Mouse (Mus musculus): ENCODE data around the gene Atxn1.
A peak's percentile ranks its signal among the peaks of the same experiment; 100 is the strongest.

Atxn1 gene

GRCm38 (mm10) chr13:45964853-45965593, at the start of gene Atxn1:
Gene Atxn1, minus strand, starts transcription at chr13:45965008.
- peak; percentile 41 for ATAC-seq (ENCODE audit: low TSS enrichment)

GRCm38 (mm10) chr13:46011232-46011631, 46.4 kb upstream of the Atxn1 start:
- ATAC-seq (ENCODE audit: low TSS enrichment) = no peak

- ATAC-seq (ENCODE audit: low TSS enrichment) = no peak
These were observed 45.3 kb upstream of the Atxn1 start for GRCm38 (mm10) chr13:46010075-46010474.

GRCm38 (mm10) chr13:46008831-46009666, 44.2 kb upstream of the Atxn1 start:
- peak; percentile 29 for ATAC-seq (ENCODE audit: low TSS enrichment)

DNA sequence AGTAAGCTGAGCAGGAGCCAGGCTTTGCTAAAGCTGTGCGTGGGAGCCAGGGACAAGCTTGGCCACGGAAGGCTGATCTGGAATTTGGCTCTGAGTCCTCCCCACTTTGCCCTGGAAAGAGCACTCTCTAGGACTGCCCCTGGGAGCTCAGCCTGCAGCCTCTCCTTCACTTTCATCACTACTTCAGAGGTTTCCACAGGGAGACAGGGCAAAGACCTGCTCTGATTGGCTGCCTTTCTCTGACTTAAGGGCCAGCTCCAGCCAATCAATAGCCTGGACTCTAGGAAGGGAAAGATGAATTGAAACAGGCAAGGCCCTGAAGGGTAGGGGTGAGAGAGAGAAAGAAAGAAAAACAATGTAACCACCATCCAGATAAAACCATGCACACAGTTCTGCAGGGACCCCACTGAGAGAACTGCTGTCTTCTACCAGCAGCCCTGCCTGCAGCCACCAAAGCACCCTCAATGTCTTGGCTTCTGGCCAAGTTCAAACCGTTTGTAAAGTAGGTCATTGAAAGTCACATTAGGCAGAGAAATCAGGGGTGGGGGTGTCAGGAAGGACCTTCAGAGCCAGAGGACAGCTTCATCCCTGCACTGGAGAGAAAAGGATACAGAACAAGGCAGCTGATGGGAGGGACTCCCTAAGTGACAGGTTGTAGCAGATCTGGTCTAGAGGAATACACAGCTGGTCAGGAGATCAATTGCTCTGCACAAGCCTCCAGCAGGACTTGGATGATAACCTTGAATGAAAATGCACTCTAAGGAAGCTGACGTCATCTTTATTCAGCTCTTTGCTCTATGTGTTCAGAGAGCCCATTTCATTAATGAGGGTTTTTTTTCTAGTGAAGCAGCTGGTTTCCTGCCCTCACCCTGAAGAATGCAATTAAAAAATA, 41.6 kb upstream of the Atxn1 start:
- ATAC-seq (ENCODE audit: low TSS enrichment) = peak; percentile 86

DNA sequence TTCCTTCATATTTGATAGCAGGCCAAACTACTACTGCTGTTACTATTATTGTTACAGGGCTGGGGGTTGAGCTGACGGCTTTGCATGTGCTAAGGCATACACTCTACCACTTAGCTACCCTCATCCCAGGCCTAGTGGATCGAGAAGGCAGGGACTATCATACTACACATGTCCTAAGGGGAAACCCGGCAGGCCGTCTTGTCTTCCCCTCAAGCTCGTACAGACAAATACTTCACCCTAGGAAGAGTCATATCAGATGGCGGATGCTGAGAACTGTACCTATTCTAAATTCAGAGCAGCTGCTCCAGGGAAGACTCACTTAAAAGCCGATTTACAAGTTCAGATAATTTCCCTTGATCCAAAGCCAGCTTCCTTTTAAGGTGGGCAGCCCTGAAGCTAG, 40.8 kb upstream of the Atxn1 start:
- ATAC-seq (ENCODE audit: low TSS enrichment) = no peak

DNA sequence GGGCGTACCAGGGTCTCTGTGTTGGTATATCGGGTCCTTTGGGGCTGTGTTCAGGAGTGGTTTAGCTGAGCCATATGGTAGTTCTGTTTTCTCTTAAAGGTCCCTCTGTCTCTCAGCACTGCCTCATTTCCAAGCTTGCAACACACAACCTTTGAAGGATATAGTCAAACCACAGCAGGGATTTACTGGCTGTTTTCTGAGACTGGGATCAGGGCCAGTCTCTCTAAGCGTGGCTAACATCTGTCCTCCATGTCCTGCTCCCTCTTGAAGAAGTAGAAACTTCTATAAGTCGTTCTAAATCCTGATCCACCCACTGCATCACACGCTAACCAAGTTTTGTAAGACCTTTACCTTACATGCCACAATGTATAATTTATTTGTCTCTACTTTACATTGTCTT, 36.5 kb upstream of the Atxn1 start:
- ATAC-seq (ENCODE audit: low TSS enrichment) = peak; percentile 31

DNA sequence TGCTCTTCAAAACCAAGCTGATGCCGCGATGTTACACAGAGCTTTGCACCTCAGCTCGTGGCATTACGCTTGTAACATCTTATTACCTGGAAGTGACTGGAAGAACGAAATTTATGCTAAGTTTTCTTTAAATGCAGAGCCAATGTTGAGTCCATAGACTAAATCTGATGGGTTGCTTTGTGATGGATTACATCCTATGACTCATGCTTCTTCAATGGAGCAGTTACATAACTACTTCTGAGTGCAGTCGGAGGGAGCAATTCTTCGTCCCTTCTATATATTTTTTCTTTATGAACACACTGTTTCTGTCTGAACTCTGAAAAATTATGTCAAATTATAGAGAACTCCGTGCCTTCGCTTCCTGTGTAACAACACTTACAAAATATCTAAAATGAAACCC, 28.1 kb upstream of the Atxn1 start:
- ATAC-seq (ENCODE audit: low TSS enrichment) = peak; percentile 78; the same call in 1 of the 2 replicates

DNA sequence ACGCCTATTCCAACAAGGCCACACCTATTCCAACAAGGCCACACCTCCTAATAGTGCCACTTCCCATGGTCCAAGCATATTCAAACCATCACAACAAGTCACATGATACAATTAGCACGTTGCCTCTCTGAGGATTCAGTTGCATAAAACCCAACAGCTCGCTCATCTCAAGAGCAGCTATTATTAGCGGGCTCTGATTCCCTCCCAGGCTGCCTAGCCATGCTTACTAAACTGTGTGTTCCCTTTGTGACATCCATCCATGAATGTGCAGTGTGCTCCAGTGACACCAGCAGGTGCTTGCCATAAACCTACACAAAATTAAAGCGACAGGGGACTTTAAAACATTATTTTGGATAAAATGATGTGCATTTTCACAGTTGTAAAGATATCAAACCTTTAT, 25.7 kb upstream of the Atxn1 start:
- no peak for ATAC-seq (ENCODE audit: low TSS enrichment)

DNA sequence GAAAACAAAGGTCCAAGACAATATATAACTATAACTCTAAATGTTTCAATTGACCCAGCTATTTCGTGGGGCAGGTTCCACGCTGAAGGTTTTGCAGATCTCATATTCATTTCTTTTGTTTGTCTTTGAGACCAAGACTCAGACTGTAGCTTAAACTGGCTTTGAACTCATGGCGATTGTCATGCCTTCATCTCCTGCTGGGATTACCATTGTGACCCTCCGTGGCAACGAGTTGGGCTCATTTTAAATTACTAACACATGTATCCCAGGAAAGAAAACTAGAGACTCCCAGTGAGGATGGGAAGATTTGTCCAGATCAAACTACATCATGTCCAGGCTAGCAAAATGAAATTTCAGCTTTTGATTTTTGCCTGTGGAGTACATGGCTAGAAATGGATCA, 14.4 kb upstream of the Atxn1 start:
- no peak for ATAC-seq (ENCODE audit: low TSS enrichment)

- peak; percentile 59; the same call in 1 of the 2 replicates for ATAC-seq (ENCODE audit: low TSS enrichment)
These were observed 12.1 kb upstream of the Atxn1 start for GRCm38 (mm10) chr13:45976894-45977293.

DNA sequence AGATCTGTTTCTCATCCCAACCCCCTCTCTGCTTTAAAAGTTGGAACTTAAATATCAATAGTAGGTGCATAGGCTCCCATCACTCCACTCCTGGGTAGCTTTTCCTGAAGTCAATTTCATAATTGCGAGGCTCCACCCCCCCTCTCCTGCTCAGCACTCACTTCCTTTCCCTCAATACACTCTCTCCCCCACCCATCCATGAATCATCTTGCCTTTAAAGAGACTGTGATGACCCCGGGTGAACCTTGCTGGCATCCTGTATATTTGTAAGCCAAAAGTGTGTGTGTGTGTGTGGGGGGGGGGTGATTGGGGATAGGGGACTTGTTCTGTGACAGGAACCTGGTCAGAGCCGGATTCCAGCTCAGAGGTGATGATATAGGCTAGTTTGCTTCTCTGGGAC, 9.8 kb upstream of the Atxn1 start:
- no peak for ATAC-seq (ENCODE audit: low TSS enrichment)

DNA sequence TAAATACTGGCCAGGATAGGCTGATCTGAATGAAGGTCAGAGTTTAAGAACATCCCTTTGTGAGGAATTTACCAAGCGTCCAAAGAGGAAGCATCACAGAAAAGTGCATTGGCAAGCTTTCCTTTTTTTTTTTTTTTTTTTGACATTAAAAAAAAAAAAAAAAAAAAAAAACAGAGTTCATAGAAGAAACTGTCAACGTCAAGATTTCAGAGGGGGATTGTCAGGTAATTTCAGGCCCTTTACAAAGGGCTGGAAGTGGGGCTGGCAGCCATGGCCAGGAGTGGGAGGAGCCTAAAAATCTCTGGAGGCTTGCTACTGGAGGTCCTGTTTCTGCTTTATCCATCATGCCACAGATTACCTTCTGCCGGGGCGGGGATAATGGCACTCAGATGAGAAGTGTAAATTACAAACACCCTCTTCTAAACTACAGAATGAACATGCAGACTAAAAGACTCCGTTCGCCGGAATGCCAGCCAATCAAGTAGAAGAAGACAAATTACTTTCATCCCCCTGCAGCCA, 9.2 kb upstream of the Atxn1 start:
- no peak for ATAC-seq (ENCODE audit: low TSS enrichment)

DNA sequence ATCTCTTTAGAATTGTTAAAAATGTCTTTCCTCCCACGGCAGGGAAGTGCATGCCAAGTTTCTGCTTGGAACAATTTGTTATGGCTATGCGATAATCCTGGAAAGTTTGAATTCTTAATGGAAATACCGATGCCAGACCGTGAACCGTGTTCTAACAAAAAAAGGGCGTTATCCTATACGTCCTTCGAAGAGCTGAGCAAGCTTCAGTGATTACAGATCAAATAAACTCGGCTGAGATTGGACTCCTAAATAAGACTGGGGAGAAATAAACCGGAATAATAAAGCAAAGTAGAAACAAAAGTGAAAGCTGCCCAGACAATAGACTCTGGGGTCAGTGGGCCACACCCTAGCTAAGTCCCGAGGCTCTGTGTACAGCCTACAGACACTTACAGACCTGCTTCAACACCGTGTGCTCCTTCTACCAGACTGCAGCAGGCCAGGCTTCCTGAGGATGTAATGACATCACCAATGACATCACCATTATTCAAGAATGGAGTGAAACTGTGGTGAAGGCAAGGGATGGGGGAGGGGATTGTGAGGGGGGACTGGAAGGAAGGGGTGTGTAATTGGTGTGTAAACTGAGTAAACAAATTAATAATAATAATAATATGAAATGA, 6.2 kb upstream of the Atxn1 start:
- no peak for ATAC-seq (ENCODE audit: low TSS enrichment)

DNA sequence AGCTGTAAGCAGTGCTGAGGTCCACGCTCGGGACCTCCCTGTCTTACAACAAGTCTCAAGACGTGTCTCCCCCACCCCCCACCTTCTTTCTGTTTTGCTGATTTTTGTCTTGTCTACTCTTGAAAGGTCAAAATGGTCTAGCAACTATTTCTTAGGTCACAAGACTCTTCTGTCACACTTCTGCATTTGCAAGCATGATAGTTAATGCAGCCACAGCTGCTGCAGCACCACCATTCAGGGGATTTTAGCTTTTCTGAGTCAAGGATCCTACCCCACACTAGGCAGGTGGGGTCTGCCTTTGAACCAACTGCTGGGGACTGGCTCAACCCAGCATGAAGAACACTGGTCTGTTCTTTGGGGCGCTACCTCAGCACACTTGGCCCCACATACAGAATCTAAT, 3.4 kb upstream of the Atxn1 start:
- ATAC-seq (ENCODE audit: low TSS enrichment) = no peak

DNA sequence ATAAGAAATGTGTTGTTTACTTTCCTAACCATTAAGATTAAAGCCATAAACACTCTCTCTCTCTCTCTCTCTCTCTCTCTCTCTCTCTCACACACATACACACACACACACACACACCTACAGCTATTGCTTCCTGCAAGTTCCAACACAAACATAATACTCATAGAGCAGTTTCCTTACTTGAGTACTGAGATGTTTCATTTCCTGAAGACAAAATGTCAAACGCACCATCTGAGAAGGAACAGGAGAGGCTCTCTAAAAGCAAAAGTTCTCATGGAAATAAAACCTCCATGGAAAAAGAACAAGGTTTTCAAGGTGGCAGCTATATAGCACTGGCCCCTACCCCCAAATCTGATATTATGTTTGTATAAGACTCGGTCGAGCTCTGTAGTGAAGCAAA, 2.6 kb upstream of the Atxn1 start:
- ATAC-seq (ENCODE audit: low TSS enrichment) = no peak

DNA sequence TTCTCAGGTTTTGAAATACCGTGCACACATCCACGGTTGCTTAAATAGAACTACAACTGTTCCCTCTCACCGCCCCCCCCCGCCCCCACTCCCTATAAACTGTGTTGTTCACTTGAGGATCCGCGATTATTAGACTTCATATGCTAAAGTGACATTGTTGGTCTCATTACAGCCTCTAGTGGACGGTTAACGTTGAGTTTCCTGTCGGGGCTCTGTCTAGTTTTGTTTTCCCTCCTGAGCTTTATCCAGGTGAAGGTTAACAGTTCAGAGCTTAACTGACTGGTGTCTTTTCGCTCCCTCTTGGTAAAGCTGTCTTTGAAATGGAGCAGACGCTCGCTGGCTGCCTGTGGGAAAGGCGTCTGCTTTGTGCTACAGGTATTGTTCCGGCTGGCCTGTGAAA, 1.8 kb upstream of the Atxn1 start:
- no peak for ATAC-seq (ENCODE audit: low TSS enrichment)

- no peak for ATAC-seq (ENCODE audit: low TSS enrichment)
These were observed 1.0 kb upstream of the Atxn1 start for GRCm38 (mm10) chr13:45965594-45966432.

DNA sequence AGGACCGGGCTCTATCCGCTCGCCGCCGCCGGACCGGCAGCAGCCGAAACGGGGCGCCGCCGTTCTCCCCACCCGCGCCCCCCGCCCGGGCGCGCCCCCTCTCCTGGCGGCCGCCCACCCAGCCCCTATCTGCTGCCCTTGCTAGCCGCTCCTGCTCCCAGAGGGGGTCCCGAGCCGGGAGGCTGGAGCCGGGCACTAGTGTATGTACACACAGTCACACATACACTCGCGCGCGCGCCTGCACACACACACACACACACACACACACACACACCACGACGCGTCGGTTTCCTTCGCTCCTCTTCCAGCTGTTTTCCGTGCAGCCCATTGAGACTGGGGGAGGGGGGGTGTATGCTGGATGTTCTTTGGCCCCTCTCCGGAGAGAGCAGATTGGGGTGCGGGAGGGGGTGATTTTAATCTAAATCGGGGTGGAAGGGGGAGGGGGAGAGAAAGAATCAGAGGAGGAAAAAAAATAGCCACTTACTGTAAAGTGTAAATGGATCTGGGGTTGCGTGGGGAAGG, 416 bp downstream of the Atxn1 start:
- ATAC-seq (ENCODE audit: low TSS enrichment) = no peak
